Mouse (Mus musculus): ENCODE results near the gene Gm20823. TPM values are rescaled to one million over a fixed set of nuclear protein-coding genes. Genes with fewer than 3 reads are reported as not detected.
"Not testable (repeated sequence)": the region's sequence is repeated elsewhere in the genome, so short reads cannot be mapped to it uniquely, and the experiment has no call there.

Gm20823 gene
- polyA plus RNA-seq (2015; fragmentation: Nextera tagmentation; extraction: Ambion mirVana), result not detected in 2 replicates

DNA sequence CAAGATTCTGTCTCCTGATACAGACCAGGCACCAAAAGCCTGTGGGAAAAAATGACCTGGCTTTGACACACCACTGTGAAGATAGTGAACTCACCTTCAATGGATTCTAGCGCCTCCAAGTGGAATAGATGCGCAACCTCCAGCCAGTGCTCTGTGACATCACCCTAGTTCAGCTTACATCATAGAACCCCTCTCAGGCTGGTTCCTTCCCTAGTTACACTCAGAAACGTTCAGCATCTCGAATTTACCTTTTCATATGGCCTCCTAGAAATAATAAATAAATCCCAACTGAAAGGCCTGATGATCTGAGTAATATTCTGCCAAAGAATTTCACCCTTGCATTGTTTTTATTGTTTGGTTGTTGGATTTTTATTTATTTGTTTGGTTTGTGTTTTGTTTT, at the start of gene Gm20823:
TSS of gene Gm20823 (minus strand) at position 101 of the 400 bp plus-strand sequence.
- ATAC-seq (ENCODE audit: insufficient read depth); H3K9ac ChIP-seq; H3K4me2 ChIP-seq; H3K9me3 ChIP-seq (replicated peaks); H3K27me3 ChIP-seq; H3K4me3 ChIP-seq (replicated peaks); H3K36me3 ChIP-seq (replicated peaks); H3K27ac ChIP-seq (replicated peaks); H3K4me1 ChIP-seq (replicated peaks): not testable (repeated sequence)
- WGBS (ENCODE audit: insufficient replicate concordance), result no CpG with 5 or more reads among the region's 4 CpGs
